Mouse (Mus musculus): Measurements from ENCODE around the gene Cpm. TPM values are rescaled to one million over a fixed set of nuclear protein-coding genes. Genes with fewer than 3 reads are reported as not detected.
"Not testable (repeated sequence)": the region's sequence is repeated elsewhere in the genome, so short reads cannot be mapped to it uniquely, and the experiment has no call there.

The Cpm gene
- total and polyA plus RNA-seq, 2 experiments from 2014 or later, result 2.3 to 2.4 TPM

GRCm38 (mm10) chr10:117594291-117594850 is 34.9 kb upstream of the Cpm start:
- H3K4me1 ChIP-seq (ENCODE audit: insufficient read depth, low read length), result no peaks in the 10 kb centered on the region
- no peak overlapping the region for H3K4me2 ChIP-seq (ENCODE audit: low read depth, low read length)
- no peak overlapping the region for H3K4me3 ChIP-seq (ENCODE audit: low read length)
- no peaks in the 10 kb centered on the region for H3K27me3 ChIP-seq (ENCODE audit: insufficient read depth, low read length)
- no peak for TF ChIP-seq CTCF (IDR thresholded peaks at IDR 0.05; ENCODE audit: low read depth)
- 92% methylated on average over 17 of the region's 17 CpGs for WGBS
- DNase-seq (ENCODE audit: low spot score) (no peak), ATAC-seq (no peak)
- no peak overlapping the region for H3K27ac ChIP-seq
- H3K9ac ChIP-seq (replicated peaks; ENCODE audit: low read length), result no peak overlapping the region
- no peaks in the 10 kb centered on the region for H3K9me3 ChIP-seq (ENCODE audit: low read length)
- H3K36me3 ChIP-seq (ENCODE audit: insufficient read depth, low read length), result no peaks in the 10 kb centered on the region

GRCm38 (mm10) chr10:117594913-117595312 is 34.4 kb upstream of the Cpm start:
- no peaks in the 10 kb centered on the region for H3K36me3 ChIP-seq (ENCODE audit: insufficient read depth, low read length)
- no peak overlapping the region for H3K4me2 ChIP-seq (ENCODE audit: low read depth, low read length)
- H3K9ac ChIP-seq (replicated peaks; ENCODE audit: low read length), result no peak overlapping the region
- H3K27me3 ChIP-seq (ENCODE audit: insufficient read depth, low read length), result no peaks in the 10 kb centered on the region
- H3K4me1 ChIP-seq (ENCODE audit: insufficient read depth, low read length), result no peaks in the 10 kb centered on the region
- H3K27ac ChIP-seq, result no peak overlapping the region
- H3K4me3 ChIP-seq (ENCODE audit: low read length), result no peak overlapping the region
- TF ChIP-seq CTCF (IDR thresholded peaks at IDR 0.05; ENCODE audit: low read depth), result no peak
- WGBS, result 96% methylated on average over 13 of the region's 13 CpGs
- ATAC-seq, result no peak
- DNase-seq (ENCODE audit: low spot score), result no peak
- H3K9me3 ChIP-seq (ENCODE audit: low read length), result no peaks in the 10 kb centered on the region

GRCm38 (mm10) chr10:117595442-117596164 is 33.7 kb upstream of the Cpm start:
- ATAC-seq, result no peak
- Histone ChIP-seq H3K36me3 (ENCODE audit: insufficient read depth, low read length) (no peaks in the 10 kb centered on the region), H3K27ac (no peak overlapping the region), H3K9ac (replicated peaks; ENCODE audit: low read length) (no peak overlapping the region), H3K4me3 (ENCODE audit: low read length) (no peak overlapping the region), H3K4me2 (ENCODE audit: low read depth, low read length) (no peak overlapping the region), H3K27me3 (ENCODE audit: insufficient read depth, low read length) (no peaks in the 10 kb centered on the region), H3K9me3 (ENCODE audit: low read length) (no peaks in the 10 kb centered on the region), H3K4me1 (ENCODE audit: insufficient read depth, low read length) (no peaks in the 10 kb centered on the region)
- WGBS, result 71% methylated on average over 13 of the region's 13 CpGs
- TF ChIP-seq CTCF (IDR thresholded peaks at IDR 0.05; ENCODE audit: low read depth), result no peak
- no peak for DNase-seq (ENCODE audit: low spot score)

GRCm38 (mm10) chr10:117596165-117596735 is 33.0 kb upstream of the Cpm start:
- H3K9me3 ChIP-seq (ENCODE audit: low read length), result no peaks in the 10 kb centered on the region
- 82% methylated on average over 9 of the region's 9 CpGs for WGBS
- no peak for TF ChIP-seq CTCF (IDR thresholded peaks at IDR 0.05; ENCODE audit: low read depth)
- no peaks in the 10 kb centered on the region for H3K36me3 ChIP-seq (ENCODE audit: insufficient read depth, low read length)
- H3K4me1 ChIP-seq (ENCODE audit: insufficient read depth, low read length), result no peaks in the 10 kb centered on the region
- no peaks in the 10 kb centered on the region for H3K27me3 ChIP-seq (ENCODE audit: insufficient read depth, low read length)
- ATAC-seq (no peak), DNase-seq (ENCODE audit: low spot score) (no peak)
- no peak overlapping the region for H3K4me3 ChIP-seq (ENCODE audit: low read length)
- no peak overlapping the region for H3K27ac ChIP-seq
- H3K9ac ChIP-seq (replicated peaks; ENCODE audit: low read length), result no peak overlapping the region
- no peak overlapping the region for H3K4me2 ChIP-seq (ENCODE audit: low read depth, low read length)

GRCm38 (mm10) chr10:117596771-117597324 is 32.5 kb upstream of the Cpm start:
- no peak for TF ChIP-seq CTCF (IDR thresholded peaks at IDR 0.05; ENCODE audit: low read depth)
- ATAC-seq, result no peak
- Histone ChIP-seq H3K27ac (no peak overlapping the region), H3K9ac (replicated peaks; ENCODE audit: low read length) (no peak overlapping the region), H3K27me3 (ENCODE audit: insufficient read depth, low read length) (no peaks in the 10 kb centered on the region), H3K9me3 (ENCODE audit: low read length) (no peaks in the 10 kb centered on the region), H3K4me3 (ENCODE audit: low read length) (no peak overlapping the region), H3K4me1 (ENCODE audit: insufficient read depth, low read length) (no peaks in the 10 kb centered on the region), H3K4me2 (ENCODE audit: low read depth, low read length) (no peak overlapping the region), H3K36me3 (ENCODE audit: insufficient read depth, low read length) (no peaks in the 10 kb centered on the region)
- no peak for DNase-seq (ENCODE audit: low spot score)
- WGBS, result 85% methylated on average over 5 of the region's 5 CpGs

GRCm38 (mm10) chr10:117597371-117598265 is 31.7 kb upstream of the Cpm start:
- not testable (repeated sequence) for H3K4me1 ChIP-seq (ENCODE audit: insufficient read depth, low read length); DNase-seq (ENCODE audit: low spot score); H3K27ac ChIP-seq; H3K27me3 ChIP-seq (ENCODE audit: insufficient read depth, low read length); H3K4me2 ChIP-seq (ENCODE audit: low read depth, low read length); H3K9ac ChIP-seq (replicated peaks; ENCODE audit: low read length); H3K4me3 ChIP-seq (ENCODE audit: low read length); H3K36me3 ChIP-seq (ENCODE audit: insufficient read depth, low read length); H3K9me3 ChIP-seq (ENCODE audit: low read length); ATAC-seq
- WGBS, result 93% methylated on average over 16 of the region's 16 CpGs

Measured in hindbrain, postnatal 0 days (tissue).